Mouse (Mus musculus) c-Kit-positive CD71-positive TER-119-positive erythroid progenitor cells, embryonic 14.5 days (primary cell): ENCODE results near the gene Fam160a1.

ENCODE experiments used
- DNase-seq: peaks from one replicate; pipeline ENCODE4 v3.0.0-alpha.2; 2013; ENCODE audit warnings: low spot score

Fam160a1 gene

GRCm38 (mm10) chr3:85746116-85746515 is 71.0 kb downstream of the Fam160a1 start:
- DNase-seq, result no peak

- peak; percentile 18 for DNase-seq
These were observed 75.3 kb downstream of the Fam160a1 start for GRCm38 (mm10) chr3:85741767-85742166.

DNA sequence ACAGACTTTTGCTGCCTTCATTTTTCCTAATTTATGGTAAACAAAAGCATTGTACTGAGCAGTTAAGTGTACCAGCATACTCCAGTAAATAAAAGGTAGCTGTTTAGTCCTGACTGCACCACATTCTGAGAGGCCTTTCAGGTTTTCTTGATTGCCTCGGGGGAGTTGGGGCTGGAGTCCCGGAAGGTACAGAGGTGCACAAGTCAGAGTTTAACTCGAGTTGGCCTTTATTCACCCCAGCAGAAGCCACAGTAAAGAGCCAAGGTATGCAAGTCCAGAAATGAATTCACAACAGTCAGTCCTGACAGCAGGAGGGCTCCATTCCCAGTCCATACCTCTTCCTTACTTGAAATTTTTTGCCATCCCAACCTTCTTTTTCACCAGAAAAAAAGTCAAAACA is 78.5 kb downstream of the Fam160a1 start:
- no peak for DNase-seq

- no peak for DNase-seq
These were observed 83.0 kb downstream of the Fam160a1 start for GRCm38 (mm10) chr3:85733939-85734729.

- no peak for DNase-seq
These were observed 89.9 kb downstream of the Fam160a1 start for GRCm38 (mm10) chr3:85727171-85727570.

DNA sequence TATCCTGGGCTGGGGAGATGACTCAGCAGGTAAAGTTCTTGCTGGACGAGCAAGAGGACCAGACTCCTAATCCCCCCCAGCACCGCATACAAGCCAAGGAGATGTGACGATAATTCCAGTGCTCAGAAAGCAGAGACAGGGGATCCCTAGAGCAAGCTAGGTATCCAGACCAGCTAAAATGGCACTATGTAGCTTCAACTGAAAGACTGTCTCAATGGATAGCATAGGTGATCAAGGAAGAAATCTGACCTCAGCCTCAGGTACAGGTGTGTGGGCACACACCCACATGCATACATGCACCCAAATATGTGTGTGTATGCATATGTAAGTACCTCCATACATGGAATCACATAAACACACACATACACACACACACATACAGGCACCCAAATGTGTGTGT is 91.1 kb downstream of the Fam160a1 start:
- no peak for DNase-seq

DNA sequence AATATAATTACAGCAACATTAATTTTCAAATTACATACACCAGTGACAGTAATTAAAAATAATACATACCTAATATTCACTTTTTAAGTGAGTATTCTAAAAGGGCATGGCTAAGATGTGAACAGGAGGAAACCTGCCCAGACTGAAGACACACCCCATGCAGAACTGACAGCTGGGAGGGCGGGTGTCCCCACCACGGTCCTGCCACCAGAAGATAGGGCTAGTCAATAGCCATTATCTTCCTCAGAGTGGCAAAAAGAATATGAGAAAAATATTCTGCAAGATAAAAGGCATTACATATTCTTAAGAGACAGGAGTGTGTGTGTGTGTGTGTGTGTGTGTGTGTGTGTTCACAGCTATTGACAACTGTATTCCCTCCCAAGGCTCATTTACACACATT is 92.0 kb downstream of the Fam160a1 start:
- DNase-seq, result peak; percentile 70

DNA sequence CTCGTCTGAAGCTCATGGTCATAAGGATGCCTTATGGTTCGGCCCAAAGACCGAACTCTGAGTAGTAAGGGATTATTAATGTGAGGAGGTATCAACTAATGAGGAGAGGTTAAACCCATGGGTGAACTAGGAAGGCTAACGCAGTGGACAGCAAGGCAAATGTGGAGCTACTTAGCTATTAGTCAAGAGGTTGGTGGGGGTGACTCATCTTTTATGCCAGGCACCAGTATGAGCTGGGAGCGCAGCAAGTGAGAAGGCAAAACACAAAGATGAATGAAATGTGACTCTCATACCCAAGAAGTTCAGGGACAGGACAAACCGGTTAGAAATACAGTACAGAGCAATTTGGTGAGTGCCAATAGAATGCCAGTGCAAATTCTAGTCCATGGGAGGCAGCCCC is 94.5 kb downstream of the Fam160a1 start:
- no peak for DNase-seq

- peak; percentile 14 for DNase-seq
These were observed 101.3 kb downstream of the Fam160a1 start for GRCm38 (mm10) chr3:85715764-85716297.

DNA sequence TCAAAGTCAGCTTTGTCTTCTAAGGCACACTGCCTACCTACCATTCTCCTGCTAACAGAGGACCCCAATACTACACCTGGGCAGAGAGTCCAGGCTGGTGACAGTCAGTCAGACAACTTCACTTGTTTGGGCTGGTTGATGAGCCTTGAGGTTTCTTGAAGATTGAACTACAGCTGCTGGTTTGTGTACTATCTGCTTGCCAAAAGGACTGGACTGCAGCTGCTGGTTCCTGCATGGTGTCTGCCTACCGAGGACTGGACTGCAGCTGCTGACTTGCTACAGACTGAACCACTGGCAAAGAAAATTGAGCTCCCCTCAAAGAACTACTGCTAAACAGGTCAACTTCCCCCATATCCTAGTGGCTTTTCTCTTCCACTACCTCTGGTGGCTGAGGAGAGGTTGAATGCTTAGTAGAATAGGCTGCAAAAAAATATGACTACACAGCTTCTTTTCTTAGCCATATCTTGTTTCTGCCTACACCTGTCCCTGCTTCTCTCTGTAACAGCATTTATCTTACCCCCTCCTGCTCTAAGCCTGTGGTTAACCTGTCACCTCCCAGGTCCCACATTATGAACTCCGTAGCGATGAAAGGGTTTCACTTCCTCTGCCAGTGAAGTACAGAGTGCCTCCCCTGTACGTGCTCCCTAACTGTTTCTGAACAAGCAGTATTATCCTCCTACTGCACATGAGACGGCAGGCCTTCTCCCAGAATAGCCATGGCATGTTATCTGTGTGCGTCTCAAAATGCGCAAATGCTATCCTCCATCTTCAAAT is 103.0 kb downstream of the Fam160a1 start:
- no peak for DNase-seq

DNA sequence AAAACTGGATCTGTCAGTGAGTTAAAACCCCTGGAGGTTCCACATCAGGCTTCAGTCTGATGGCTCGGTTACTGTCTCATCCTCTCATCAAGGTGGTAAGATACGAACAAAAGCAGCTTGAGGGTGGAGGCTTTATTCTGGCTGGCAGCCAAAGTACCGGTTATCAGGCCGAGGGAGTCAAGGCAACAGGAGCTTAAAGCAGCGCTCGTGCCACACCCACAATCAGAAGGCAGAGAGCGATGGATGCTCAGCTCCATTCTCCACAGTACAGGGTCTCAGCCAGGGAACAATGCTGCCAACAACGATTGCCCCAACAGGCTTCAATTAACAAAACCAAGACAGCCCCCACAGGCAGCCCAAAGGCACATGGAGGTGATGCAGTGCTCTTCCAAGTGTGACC is 106.4 kb downstream of the Fam160a1 start:
- peak; percentile 65 for DNase-seq

DNA sequence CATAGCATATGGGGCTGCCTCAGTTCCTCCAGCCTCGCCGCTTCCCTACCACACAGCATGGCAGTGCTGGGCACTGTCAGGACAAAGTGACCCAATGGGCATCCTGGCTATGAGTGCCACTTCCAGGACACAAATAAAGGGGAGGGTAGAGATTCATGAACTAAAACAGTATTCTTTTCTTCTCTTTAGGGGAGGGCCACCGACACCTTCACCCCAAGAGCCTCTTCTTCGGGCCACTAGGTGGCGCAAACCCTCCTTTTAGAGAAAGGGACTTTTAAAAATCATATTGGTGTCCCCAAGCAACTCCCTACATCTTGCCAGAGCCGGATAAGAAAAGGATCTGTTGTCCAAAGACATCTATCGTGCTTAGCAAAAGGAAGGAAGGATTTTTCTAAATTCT is 109.7 kb downstream of the Fam160a1 start:
- DNase-seq, result peak; percentile 46

- DNase-seq, result no peak
These were observed 113.8 kb downstream of the Fam160a1 start for GRCm38 (mm10) chr3:85703141-85703882.

DNA sequence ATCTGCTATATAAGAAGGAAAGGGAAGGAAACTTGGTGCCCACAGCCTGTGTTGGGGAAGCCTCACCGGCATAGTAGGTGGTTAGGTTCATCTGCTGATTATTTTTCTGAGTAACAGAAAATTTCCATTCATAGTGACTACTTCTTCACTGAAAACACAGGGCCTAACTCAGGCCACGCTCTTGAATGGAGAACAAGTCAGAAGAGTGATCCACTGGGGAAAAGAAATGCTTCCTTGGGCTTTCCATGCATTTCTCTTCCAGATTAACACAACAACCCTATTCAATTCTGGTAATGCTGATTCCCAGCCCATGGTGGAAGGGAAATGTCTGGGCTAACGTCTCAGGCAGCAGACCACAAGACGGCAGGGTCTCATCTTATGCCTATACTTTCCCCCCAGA is 118.6 kb downstream of the Fam160a1 start:
- DNase-seq, result no peak

- DNase-seq, result no peak
These were observed 122.0 kb downstream of the Fam160a1 start for GRCm38 (mm10) chr3:85695056-85695455.

DNA sequence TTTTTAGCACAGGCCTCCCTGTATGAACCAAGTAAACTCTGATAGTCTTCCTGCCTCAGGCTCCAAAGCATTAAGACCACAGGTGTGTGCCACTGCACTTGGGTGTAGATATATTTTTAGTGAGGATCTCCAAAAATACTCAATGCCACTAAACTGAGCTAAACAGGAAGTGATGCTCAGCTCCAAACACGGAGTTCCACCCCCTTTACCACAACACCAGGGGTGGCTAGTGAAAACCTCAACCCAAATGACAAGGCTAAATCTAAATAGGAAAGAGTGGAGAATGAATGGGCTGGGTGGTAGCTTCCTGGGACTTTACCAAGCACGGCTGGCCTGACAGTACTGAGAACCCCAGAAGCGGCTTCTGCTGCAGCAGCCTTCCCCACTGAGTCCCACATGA is 124.1 kb downstream of the Fam160a1 start:
- no peak for DNase-seq

GRCm38 (mm10) chr3:85691134-85691533 is 126.0 kb downstream of the Fam160a1 start:
- no peak for DNase-seq

DNA sequence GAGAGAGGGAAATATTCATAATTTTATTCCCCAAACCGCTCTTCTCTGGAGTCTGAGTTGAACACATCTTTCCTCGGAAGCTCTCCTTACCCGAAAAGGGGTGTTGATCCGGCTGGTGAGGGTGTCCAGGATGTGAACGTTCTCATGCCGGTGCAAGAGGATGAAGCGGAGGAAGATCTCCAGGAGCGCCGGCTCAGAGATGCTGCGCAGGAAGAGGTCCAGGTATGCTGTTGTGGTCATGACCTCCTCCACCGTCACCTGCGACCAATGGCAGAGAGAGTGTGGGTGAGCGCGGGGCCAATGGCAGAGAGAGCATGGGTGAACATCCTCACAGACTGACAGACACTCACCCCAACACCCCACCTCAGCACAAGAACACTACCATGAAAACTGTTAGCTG is 128.8 kb downstream of the Fam160a1 start:
- no peak for DNase-seq

DNA sequence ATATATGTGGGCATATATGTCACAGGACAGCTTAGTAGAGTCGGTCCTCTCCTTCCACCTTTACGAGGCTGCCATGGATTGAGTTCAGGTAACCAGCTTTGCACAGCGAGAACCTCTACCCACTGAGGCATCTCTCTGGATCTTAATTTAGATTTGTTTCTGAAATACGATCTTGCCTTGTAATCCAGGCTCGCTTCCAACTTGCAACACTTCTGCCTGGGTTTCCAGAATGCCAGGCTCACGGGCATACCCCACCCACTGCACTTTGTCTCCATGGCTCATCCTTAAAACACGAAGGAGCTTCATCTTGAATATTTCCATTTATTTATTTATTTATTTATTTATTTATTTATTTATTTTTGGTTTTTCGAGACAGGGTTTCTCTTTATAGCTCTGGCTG is 131.8 kb downstream of the Fam160a1 start:
- DNase-seq, result no peak

DNA sequence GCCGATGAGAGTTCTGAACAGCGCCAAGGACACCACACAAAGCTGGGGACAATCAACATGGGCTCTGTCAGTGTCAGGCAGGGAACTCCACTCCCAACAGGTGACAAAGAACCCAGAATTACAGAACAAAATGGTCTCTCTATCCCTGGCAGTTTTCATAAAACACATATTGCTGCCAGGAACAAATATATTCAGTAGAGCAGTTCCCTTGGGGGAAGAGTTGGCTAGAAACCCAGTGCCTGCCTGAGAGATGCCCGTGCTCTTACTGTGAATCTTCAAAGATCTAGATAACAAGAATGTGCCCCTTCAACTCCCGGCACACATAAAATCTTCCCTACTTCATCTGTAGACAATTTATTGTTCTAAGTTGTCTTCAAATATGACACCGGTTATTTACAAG is 133.5 kb downstream of the Fam160a1 start:
- no peak for DNase-seq

DNA sequence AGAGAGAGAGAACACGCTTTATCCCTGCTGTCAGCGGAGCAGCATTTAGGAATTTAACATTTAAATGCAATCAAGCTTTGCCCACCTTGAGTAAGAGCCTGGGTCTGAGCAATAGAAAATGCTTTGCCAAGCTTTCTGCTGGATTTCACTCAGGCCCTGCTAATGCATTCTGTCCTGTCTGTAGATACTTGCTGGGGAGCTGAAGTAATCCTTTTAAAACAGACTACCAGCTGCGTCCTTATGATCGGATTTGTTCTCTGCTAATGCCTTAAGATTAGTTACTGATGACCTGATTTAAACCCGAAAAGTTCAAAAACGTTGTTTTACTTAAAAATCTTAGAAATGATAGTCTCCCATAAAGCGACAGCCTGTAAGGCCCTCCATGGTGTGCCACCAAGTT is 136.0 kb downstream of the Fam160a1 start:
- DNase-seq, result no peak

- DNase-seq, result peak; percentile 10
These were observed 137.1 kb downstream of the Fam160a1 start for GRCm38 (mm10) chr3:85679960-85680359.
